Mouse (Mus musculus): ENCODE measurements around the gene Aox4. TPM values are rescaled to one million over a fixed set of nuclear protein-coding genes. Genes with fewer than 3 reads are reported as not detected.

Gene Aox4
- polyA plus RNA-seq, 1 experiment: not detected

GRCm38 (mm10) chr1:58296821-58297220 lies 86.6 kb downstream of the Aox4 start:
- no peak overlapping the region for H3K27ac ChIP-seq (ENCODE audit: control insufficient read depth, insufficient read depth, low read depth, low read length, poor library complexity)
- 71% methylated on average over 4 of the region's 4 CpGs for WGBS
- TF ChIP-seq CTCF (IDR thresholded peaks at IDR 0.05; ENCODE audit: control insufficient read depth, insufficient read depth, low read length): no peak
- TF ChIP-seq POLR2A (IDR thresholded peaks at IDR 0.05; ENCODE audit: borderline replicate concordance, control insufficient read depth, low read depth, low read length): no peak
- H3K4me3 ChIP-seq (replicated peaks; ENCODE audit: control insufficient read depth, low read depth, low read length): no peak overlapping the region
- no peaks in the 10 kb centered on the region; the same call in 1 of the 2 replicates for H3K4me1 ChIP-seq (ENCODE audit: control insufficient read depth, insufficient read depth, low read length)

- WGBS: 74% methylated on average over 6 of the region's 6 CpGs
- H3K4me3 ChIP-seq (replicated peaks; ENCODE audit: control insufficient read depth, low read depth, low read length): no peak overlapping the region
- no peak for TF ChIP-seq CTCF (IDR thresholded peaks at IDR 0.05; ENCODE audit: control insufficient read depth, insufficient read depth, low read length)
- no peak for TF ChIP-seq POLR2A (IDR thresholded peaks at IDR 0.05; ENCODE audit: borderline replicate concordance, control insufficient read depth, low read depth, low read length)
These were observed 88.2 kb downstream of the Aox4 start for GRCm38 (mm10) chr1:58298347-58298746.

GRCm38 (mm10) chr1:58301073-58301472 lies 90.9 kb downstream of the Aox4 start:
- WGBS: 67% methylated on average over 7 of the region's 7 CpGs
- Histone ChIP-seq H3K4me3 (replicated peaks; ENCODE audit: control insufficient read depth, low read depth, low read length) (no peak overlapping the region), H3K27ac (ENCODE audit: control insufficient read depth, insufficient read depth, low read depth, low read length, poor library complexity) (no peak overlapping the region), H3K4me1 (ENCODE audit: control insufficient read depth, insufficient read depth, low read length) (peaks cover 7% of the 10 kb centered on the region)
- TF ChIP-seq CTCF (IDR thresholded peaks at IDR 0.05; ENCODE audit: control insufficient read depth, insufficient read depth, low read length) (no peak), POLR2A (IDR thresholded peaks at IDR 0.05; ENCODE audit: borderline replicate concordance, control insufficient read depth, low read depth, low read length) (no peak)

More at GRCm38 (mm10) chr1:58298347-58298746, 88.2 kb downstream of the Aox4 start:
- H3K4me1 ChIP-seq (ENCODE audit: control insufficient read depth, insufficient read depth, low read length): peaks cover 4% of the 10 kb centered on the region
- no peak overlapping the region for H3K27ac ChIP-seq (ENCODE audit: control insufficient read depth, insufficient read depth, low read depth, low read length, poor library complexity)

- no peak overlapping the region for H3K4me3 ChIP-seq (replicated peaks; ENCODE audit: control insufficient read depth, low read depth, low read length)
- 74% methylated on average over 6 of the region's 6 CpGs for WGBS
- TF ChIP-seq CTCF (IDR thresholded peaks at IDR 0.05; ENCODE audit: control insufficient read depth, insufficient read depth, low read length) (no peak), POLR2A (IDR thresholded peaks at IDR 0.05; ENCODE audit: borderline replicate concordance, control insufficient read depth, low read depth, low read length) (no peak)
- H3K27ac ChIP-seq (ENCODE audit: control insufficient read depth, insufficient read depth, low read depth, low read length, poor library complexity): no peak overlapping the region
- H3K4me1 ChIP-seq (ENCODE audit: control insufficient read depth, insufficient read depth, low read length): peaks cover 7% of the 10 kb centered on the region
These were observed 91.8 kb downstream of the Aox4 start for GRCm38 (mm10) chr1:58302015-58302414.

- Histone ChIP-seq H3K27ac (ENCODE audit: control insufficient read depth, insufficient read depth, low read depth, low read length, poor library complexity) (peak overlapping the region; percentile 60), H3K4me1 (ENCODE audit: control insufficient read depth, insufficient read depth, low read length) (peaks cover 7% of the 10 kb centered on the region), H3K4me3 (replicated peaks; ENCODE audit: control insufficient read depth, low read depth, low read length) (no peak overlapping the region)
- TF ChIP-seq POLR2A (IDR thresholded peaks at IDR 0.05; ENCODE audit: borderline replicate concordance, control insufficient read depth, low read depth, low read length): no peak
- no peak for TF ChIP-seq CTCF (IDR thresholded peaks at IDR 0.05; ENCODE audit: control insufficient read depth, insufficient read depth, low read length)
- 58% methylated on average over 6 of the region's 6 CpGs for WGBS
These were observed 92.8 kb downstream of the Aox4 start for GRCm38 (mm10) chr1:58303009-58303408.

- no peak overlapping the region for H3K4me3 ChIP-seq (replicated peaks; ENCODE audit: control insufficient read depth, low read depth, low read length)
- TF ChIP-seq POLR2A (IDR thresholded peaks at IDR 0.05; ENCODE audit: borderline replicate concordance, control insufficient read depth, low read depth, low read length) (no peak), CTCF (IDR thresholded peaks at IDR 0.05; ENCODE audit: control insufficient read depth, insufficient read depth, low read length) (no peak)
- WGBS: 4% methylated on average over 4 of the region's 4 CpGs
- H3K27ac ChIP-seq (ENCODE audit: control insufficient read depth, insufficient read depth, low read depth, low read length, poor library complexity): peak overlapping the region; percentile 60
- H3K4me1 ChIP-seq (ENCODE audit: control insufficient read depth, insufficient read depth, low read length): peaks cover 7% of the 10 kb centered on the region
These were observed 93.5 kb downstream of the Aox4 start for GRCm38 (mm10) chr1:58303726-58304125.

GRCm38 (mm10) chr1:58304296-58304695 lies 94.1 kb downstream of the Aox4 start:
- no peak overlapping the region for H3K4me3 ChIP-seq (replicated peaks; ENCODE audit: control insufficient read depth, low read depth, low read length)
- 44% methylated on average over 12 of the region's 12 CpGs for WGBS
- no peak for TF ChIP-seq POLR2A (IDR thresholded peaks at IDR 0.05; ENCODE audit: borderline replicate concordance, control insufficient read depth, low read depth, low read length)
- TF ChIP-seq CTCF (IDR thresholded peaks at IDR 0.05; ENCODE audit: control insufficient read depth, insufficient read depth, low read length): no peak
- H3K4me1 ChIP-seq (ENCODE audit: control insufficient read depth, insufficient read depth, low read length): peaks cover 7% of the 10 kb centered on the region
- peak overlapping the region; percentile 19; the same call in 1 of the 2 replicates for H3K27ac ChIP-seq (ENCODE audit: control insufficient read depth, insufficient read depth, low read depth, low read length, poor library complexity)

GRCm38 (mm10) chr1:58307181-58307580 lies 97.0 kb downstream of the Aox4 start:
- H3K4me3 ChIP-seq (replicated peaks; ENCODE audit: control insufficient read depth, low read depth, low read length): no peak overlapping the region
- H3K27ac ChIP-seq (ENCODE audit: control insufficient read depth, insufficient read depth, low read depth, low read length, poor library complexity): no peak overlapping the region
- WGBS: 82% methylated on average over 8 of the region's 8 CpGs
- H3K4me1 ChIP-seq (ENCODE audit: control insufficient read depth, insufficient read depth, low read length): peaks cover 7% of the 10 kb centered on the region
- TF ChIP-seq CTCF (IDR thresholded peaks at IDR 0.05; ENCODE audit: control insufficient read depth, insufficient read depth, low read length): no peak
- TF ChIP-seq POLR2A (IDR thresholded peaks at IDR 0.05; ENCODE audit: borderline replicate concordance, control insufficient read depth, low read depth, low read length): no peak

- TF ChIP-seq CTCF (IDR thresholded peaks at IDR 0.05; ENCODE audit: control insufficient read depth, insufficient read depth, low read length) (no peak), POLR2A (IDR thresholded peaks at IDR 0.05; ENCODE audit: borderline replicate concordance, control insufficient read depth, low read depth, low read length) (no peak)
- H3K4me1 ChIP-seq (ENCODE audit: control insufficient read depth, insufficient read depth, low read length): peaks cover 2% of the 10 kb centered on the region; the same call in 1 of the 2 replicates
- 78% methylated on average over 8 of the region's 8 CpGs for WGBS
- H3K4me3 ChIP-seq (replicated peaks; ENCODE audit: control insufficient read depth, low read depth, low read length): no peak overlapping the region
- H3K27ac ChIP-seq (ENCODE audit: control insufficient read depth, insufficient read depth, low read depth, low read length, poor library complexity): no peak overlapping the region
These were observed 98.4 kb downstream of the Aox4 start for GRCm38 (mm10) chr1:58308594-58308993.
